In the genomic region with DNA sequence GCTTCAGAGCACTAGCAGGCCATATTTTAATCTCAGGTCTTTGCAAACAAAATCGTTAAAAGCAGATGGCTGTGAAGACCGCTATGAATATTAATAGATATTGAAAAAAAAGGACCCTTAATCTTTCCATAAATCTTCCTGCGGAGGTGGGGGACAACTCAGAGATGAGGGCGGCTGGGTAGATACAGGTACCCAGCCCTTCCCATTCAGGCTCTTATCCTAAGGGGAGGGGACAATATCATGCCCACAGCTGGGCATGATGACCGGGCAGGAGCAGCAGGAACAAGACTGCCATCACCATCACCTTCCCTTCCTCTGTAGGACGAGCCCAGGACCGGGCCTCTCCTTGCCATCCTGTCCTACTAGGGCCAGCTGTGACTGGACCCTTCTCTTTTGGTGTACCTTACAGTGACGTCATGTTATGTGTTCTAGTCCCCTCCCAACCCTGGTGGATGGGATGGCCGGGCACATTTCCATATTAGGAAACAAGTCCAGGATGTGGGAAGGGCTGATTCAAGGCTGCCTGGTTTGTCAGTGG, we compare ENCODE assay signal across 16 mouse cellular contexts.
DNase-seq lines count a peak whose midpoint lies in the region; ATAC-seq and TF ChIP-seq lines count a peak whose summit lies in the region.
"Had no signal": no experiment of that assay in that cellular context is flagged by ENCODE, and none has a peak within 500 bp of the region (broad histone marks: within the 10 kb centered on the region; RNA-seq: fewer than 3 reads in every experiment).

No protein-coding gene starts in this region.

- 45% methylated on average over 9 of the region's 9 CpGs for WGBS in stomach, embryonic 14.5 days
- WGBS in stomach, postnatal 0 days: 51% methylated on average over 9 of the region's 9 CpGs
- WGBS in forebrain, postnatal 0 days: 38% methylated on average over 9 of the region's 9 CpGs
- 63% methylated on average over 9 of the region's 9 CpGs for WGBS in midbrain, embryonic 11.5 days
- 40% methylated on average over 9 of the region's 9 CpGs for WGBS in neural tube, embryonic 15.5 days

- no peak for TF ChIP-seq CTCF in stomach, postnatal 0 days (IDR thresholded peaks at IDR 0.05; ENCODE audit: low read depth)
- no peak for TF ChIP-seq CTCF in forebrain, postnatal 0 days (IDR thresholded peaks at IDR 0.05; ENCODE audit: low read depth)

- H3K36me3 ChIP-seq in stomach, embryonic 14.5 days (ENCODE audit: control insufficient read depth, insufficient read depth, low read length): no peaks in the 10 kb centered on the region
- H3K36me3 ChIP-seq in stomach, postnatal 0 days (ENCODE audit: control insufficient read depth, insufficient read depth, low read length): no peaks in the 10 kb centered on the region
- no peaks in the 10 kb centered on the region for H3K36me3 ChIP-seq in forebrain, postnatal 0 days (ENCODE audit: insufficient read depth)
- no peaks in the 10 kb centered on the region for H3K36me3 ChIP-seq in midbrain, embryonic 11.5 days (ENCODE audit: control insufficient read depth, insufficient read depth, low read length)
- H3K36me3 ChIP-seq in neural tube, embryonic 15.5 days: no peaks in the 10 kb centered on the region
- H3K36me3 ChIP-seq: heart, embryonic 12.5 days; limb, embryonic 13.5 days had no signal

- no peaks in the 10 kb centered on the region for H3K9me3 ChIP-seq in stomach, embryonic 14.5 days (ENCODE audit: control insufficient read depth, low read depth, low read length)
- H3K9me3 ChIP-seq in stomach, postnatal 0 days (ENCODE audit: control insufficient read depth, low read length): no peaks in the 10 kb centered on the region
- H3K9me3 ChIP-seq in forebrain, postnatal 0 days (ENCODE audit: low read length): no peaks in the 10 kb centered on the region
- no peaks in the 10 kb centered on the region for H3K9me3 ChIP-seq in midbrain, embryonic 11.5 days (ENCODE audit: control insufficient read depth, low read length)
- no peaks in the 10 kb centered on the region for H3K9me3 ChIP-seq in neural tube, embryonic 15.5 days (replicated peaks)
- H3K9me3 ChIP-seq: heart, embryonic 12.5 days; limb, embryonic 13.5 days had no signal

- H3K4me1 ChIP-seq in stomach, embryonic 14.5 days (ENCODE audit: control insufficient read depth, insufficient read depth, low read length): peaks cover 3% of the 10 kb centered on the region; the same call in 1 of the 2 replicates
- no peaks in the 10 kb centered on the region for H3K4me1 ChIP-seq in stomach, postnatal 0 days (replicated peaks; ENCODE audit: control insufficient read depth, insufficient read depth)
- peaks cover 18% of the 10 kb centered on the region for H3K4me1 ChIP-seq in forebrain, postnatal 0 days (ENCODE audit: insufficient read depth)
- H3K4me1 ChIP-seq in midbrain, embryonic 11.5 days (ENCODE audit: control insufficient read depth, insufficient read depth, low read length): peaks cover 47% of the 10 kb centered on the region
- peaks cover 44% of the 10 kb centered on the region for H3K4me1 ChIP-seq in neural tube, embryonic 15.5 days

- no peak for TF ChIP-seq EP300 in stomach, postnatal 0 days (optimal IDR thresholded peaks at IDR 0.05)

- no peak overlapping the region for H3K4me3 ChIP-seq in stomach, embryonic 14.5 days (ENCODE audit: low read depth, low read length)
- H3K4me3 ChIP-seq in stomach, postnatal 0 days (ENCODE audit: low read depth, low read length): no peak overlapping the region
- no peak overlapping the region for H3K4me3 ChIP-seq in forebrain, postnatal 0 days (ENCODE audit: low read depth, low read length)
- H3K4me3 ChIP-seq in midbrain, embryonic 11.5 days (ENCODE audit: low read depth, low read length): no peak overlapping the region
- H3K4me3 ChIP-seq in neural tube, embryonic 15.5 days (replicated peaks): no peak overlapping the region
- H3K4me3 ChIP-seq: heart, embryonic 12.5 days; left cerebral cortex, adult 2 months; limb, embryonic 13.5 days had no signal

- no peaks in the 10 kb centered on the region for H3K27me3 ChIP-seq in stomach, embryonic 14.5 days (ENCODE audit: control insufficient read depth, insufficient read depth, low read length)
- H3K27me3 ChIP-seq in stomach, postnatal 0 days (ENCODE audit: control insufficient read depth, insufficient read depth, low read length): no peaks in the 10 kb centered on the region
- no peaks in the 10 kb centered on the region for H3K27me3 ChIP-seq in forebrain, postnatal 0 days (ENCODE audit: insufficient read depth, low read length)
- no peaks in the 10 kb centered on the region for H3K27me3 ChIP-seq in midbrain, embryonic 11.5 days (ENCODE audit: control insufficient read depth, insufficient read depth, low read length)
- no peaks in the 10 kb centered on the region for H3K27me3 ChIP-seq in neural tube, embryonic 15.5 days (replicated peaks)
- H3K27me3 ChIP-seq: limb, embryonic 13.5 days had no signal

- no peak for DNase-seq in stomach, postnatal 0 days (ENCODE audit: low spot score)
- DNase-seq in forebrain, postnatal 0 days: no peak
- peak; percentile 86 for DNase-seq in midbrain, embryonic 11.5 days (ENCODE audit: low spot score, missing footprints)
- no peak for DNase-seq in cerebellum, postnatal 4 days (ENCODE audit: low spot score in 2 of 2)
- no peak for DNase-seq in adrenal gland, postnatal 14 days
- DNase-seq: cerebellum, adult 11 months; gastrocnemius, postnatal 10 days; heart, postnatal 4 days; kidney, adult 8-10 months; thymus, postnatal 25 days had no signal

- no peak overlapping the region for H3K9ac ChIP-seq in stomach, embryonic 14.5 days (replicated peaks; ENCODE audit: low read depth, low read length)
- no peak overlapping the region for H3K9ac ChIP-seq in stomach, postnatal 0 days (ENCODE audit: low read length)
- H3K9ac ChIP-seq in forebrain, postnatal 0 days: no peak overlapping the region
- H3K9ac ChIP-seq in midbrain, embryonic 11.5 days (ENCODE audit: low read length): no peak overlapping the region
- H3K9ac ChIP-seq in neural tube, embryonic 15.5 days (replicated peaks): no peak overlapping the region
- H3K9ac ChIP-seq: heart, embryonic 12.5 days; limb, embryonic 13.5 days had no signal

- no peak overlapping the region for H3K27ac ChIP-seq in stomach, embryonic 14.5 days (ENCODE audit: low read length)
- no peak overlapping the region for H3K27ac ChIP-seq in stomach, postnatal 0 days (replicated peaks)
- peak overlapping the region; percentile 35; the same call in 1 of the 2 replicates for H3K27ac ChIP-seq in forebrain, postnatal 0 days (ENCODE audit: low read depth, low read length)
- peak overlapping the region; percentile 75; the same call in 1 of the 2 replicates for H3K27ac ChIP-seq in midbrain, embryonic 11.5 days (ENCODE audit: low read depth, low read length)
- peak overlapping the region; percentile 72 for H3K27ac ChIP-seq in neural tube, embryonic 15.5 days (replicated peaks)
- H3K27ac ChIP-seq: limb, embryonic 13.5 days had no signal

- H3K4me2 ChIP-seq in stomach, embryonic 14.5 days (replicated peaks; ENCODE audit: low read depth, low read length): no peak overlapping the region
- no peak overlapping the region for H3K4me2 ChIP-seq in stomach, postnatal 0 days (replicated peaks; ENCODE audit: low read depth)
- H3K4me2 ChIP-seq in forebrain, postnatal 0 days (ENCODE audit: low read depth): no peak overlapping the region
- H3K4me2 ChIP-seq in midbrain, embryonic 11.5 days: no peak overlapping the region
- H3K4me2 ChIP-seq in neural tube, embryonic 15.5 days: no peak overlapping the region
- H3K4me2 ChIP-seq: heart, embryonic 12.5 days; limb, embryonic 13.5 days had no signal

- ATAC-seq in stomach, embryonic 14.5 days (ENCODE audit: insufficient number of reproducible peaks, insufficient read depth, low FRiP score, low read depth): 0 out of 2 replicates have a peak, but pooled peaks have one; percentile 50
- ATAC-seq in stomach, postnatal 0 days (ENCODE audit: low FRiP score, low TSS enrichment): no peak
- ATAC-seq in forebrain, postnatal 0 days: no peak; the same call in 1 of the 2 replicates
- 0 out of 2 replicates have a peak, but pooled peaks have one; percentile 30 for ATAC-seq in midbrain, embryonic 11.5 days (ENCODE audit: low FRiP score)
- ATAC-seq in neural tube, embryonic 15.5 days (ENCODE audit: low FRiP score): peak; percentile 48
- ATAC-seq in granulocyte monocyte progenitor cell, adult 5-6 weeks (replicated peaks; ENCODE audit: poor library complexity, severe bottlenecking): no peak

Comparison
In these comparisons a context has a peak if more than half of its experiments do, and no peak if none do; other contexts are left out.
1. ATAC-seq: peak in stomach, embryonic 14.5 days (single experiment), midbrain, embryonic 11.5 days (single experiment) and neural tube, embryonic 15.5 days (single experiment); none in stomach, postnatal 0 days (single experiment), forebrain, postnatal 0 days (single experiment) and granulocyte monocyte progenitor cell, adult 5-6 weeks (single experiment).
2. H3K27ac ChIP-seq: peak in forebrain, postnatal 0 days (single experiment), midbrain, embryonic 11.5 days (single experiment) and neural tube, embryonic 15.5 days (single experiment); none in stomach, embryonic 14.5 days (single experiment) and stomach, postnatal 0 days (single experiment).